Mouse (Mus musculus): ENCODE results near the gene Tbx4. TPM values are rescaled to one million over a fixed set of nuclear protein-coding genes. Genes with fewer than 3 reads are reported as not detected.

The Tbx4 gene
- polyA plus RNA-seq, 1 experiment from 2014 or later, result 0.21 TPM

GRCm38 (mm10) chr11:85910133-85910532, 23.9 kb downstream of the Tbx4 start:
- no peak overlapping the region for H3K27ac ChIP-seq (replicated peaks; ENCODE audit: low read depth, low read length)
- H3K36me3 ChIP-seq (ENCODE audit: control insufficient read depth, insufficient read depth, low read length), result no peaks in the 10 kb centered on the region
- H3K4me2 ChIP-seq (ENCODE audit: low read length), result no peak overlapping the region
- 41% methylated on average over 10 of the region's 10 CpGs for WGBS
- H3K4me3 ChIP-seq (replicated peaks; ENCODE audit: low read depth, low read length), result no peak overlapping the region
- H3K9me3 ChIP-seq (ENCODE audit: control insufficient read depth, low read length), result no peaks in the 10 kb centered on the region
- ATAC-seq (ENCODE audit: low FRiP score, low TSS enrichment) (no peak), DNase-seq (no peak)
- H3K4me1 ChIP-seq (ENCODE audit: control insufficient read depth, insufficient read depth, low read length), result no peaks in the 10 kb centered on the region
- H3K9ac ChIP-seq (replicated peaks; ENCODE audit: low read length), result no peak overlapping the region
- no peaks in the 10 kb centered on the region for H3K27me3 ChIP-seq (ENCODE audit: control insufficient read depth, insufficient read depth, low read length)

DNA sequence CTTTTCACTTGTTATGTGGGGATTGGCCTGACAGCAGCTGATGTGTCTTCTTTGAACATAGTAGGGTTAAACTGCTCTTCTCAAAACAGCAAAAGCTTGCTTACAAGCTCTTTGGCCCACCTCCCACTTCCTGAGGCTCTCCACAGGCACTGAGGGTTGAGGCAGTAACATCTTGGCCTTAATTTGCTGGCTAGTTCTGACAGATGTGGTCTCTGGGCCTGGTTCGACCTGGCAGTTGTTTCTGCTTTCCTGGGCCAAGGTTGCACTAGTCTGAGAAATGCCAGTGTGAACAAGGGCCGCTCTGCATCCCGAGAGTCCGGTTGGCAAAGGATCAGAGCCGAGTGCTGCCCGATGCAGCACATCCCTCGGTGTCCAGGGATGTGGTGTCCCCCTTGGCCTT, 27.3 kb downstream of the Tbx4 start:
- Histone ChIP-seq H3K4me3 (replicated peaks; ENCODE audit: low read depth, low read length) (no peak overlapping the region), H3K36me3 (ENCODE audit: control insufficient read depth, insufficient read depth, low read length) (no peaks in the 10 kb centered on the region), H3K4me1 (ENCODE audit: control insufficient read depth, insufficient read depth, low read length) (peaks cover 19% of the 10 kb centered on the region), H3K4me2 (ENCODE audit: low read length) (no peak overlapping the region), H3K27ac (replicated peaks; ENCODE audit: low read depth, low read length) (no peak overlapping the region), H3K9ac (replicated peaks; ENCODE audit: low read length) (no peak overlapping the region), H3K27me3 (ENCODE audit: control insufficient read depth, insufficient read depth, low read length) (no peaks in the 10 kb centered on the region), H3K9me3 (ENCODE audit: control insufficient read depth, low read length) (no peaks in the 10 kb centered on the region)
- DNase-seq (no peak), ATAC-seq (ENCODE audit: low FRiP score, low TSS enrichment) (no peak)
- WGBS, result 87% methylated on average over 7 of the region's 7 CpGs

DNA sequence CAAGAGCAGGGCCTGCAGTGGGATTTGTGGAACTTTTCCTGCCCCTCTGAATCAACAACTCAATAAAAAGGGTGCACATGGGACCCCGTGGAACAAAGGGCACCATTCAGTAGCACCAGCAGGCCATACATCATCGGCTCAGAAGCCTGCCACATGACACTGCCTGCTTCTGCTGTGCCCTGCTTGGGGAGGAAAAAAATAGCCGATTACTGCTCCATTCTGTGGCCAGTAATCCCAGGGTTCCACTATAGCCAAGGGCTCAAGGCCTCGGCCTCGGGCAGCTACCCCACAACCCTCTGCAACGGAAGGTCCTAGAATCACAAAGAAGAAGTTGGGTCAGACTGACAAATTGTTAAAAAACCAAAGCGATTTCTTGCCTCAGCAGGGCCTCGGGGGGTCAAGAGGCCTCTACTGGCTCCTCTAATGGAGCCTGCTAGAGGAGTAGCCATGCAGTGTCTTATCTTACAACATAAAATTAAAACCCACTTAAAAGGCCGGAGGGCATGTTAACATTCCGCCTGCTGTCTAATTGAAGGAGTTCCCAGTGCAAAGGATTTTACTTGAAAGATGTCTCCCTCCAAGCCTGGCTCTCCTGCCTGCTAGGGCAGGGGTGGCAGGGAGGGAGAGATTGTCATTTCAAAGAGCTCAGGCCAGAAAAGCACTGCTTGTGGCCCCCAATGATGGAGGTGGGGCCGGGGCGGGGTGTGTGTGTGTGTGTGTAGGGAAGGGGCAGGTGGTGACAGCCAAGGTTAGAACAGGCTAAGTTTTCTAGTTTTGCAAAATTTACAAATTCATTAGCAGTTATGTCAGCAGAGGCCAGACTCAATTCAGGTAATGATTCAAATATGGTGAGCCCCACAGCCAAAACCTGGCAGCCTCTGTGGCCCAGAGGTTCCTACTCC, 31.1 kb downstream of the Tbx4 start:
- DNase-seq (no peak), ATAC-seq (ENCODE audit: low FRiP score, low TSS enrichment) (no peak)
- Histone ChIP-seq H3K9me3 (ENCODE audit: control insufficient read depth, low read length) (no peaks in the 10 kb centered on the region), H3K4me1 (ENCODE audit: control insufficient read depth, insufficient read depth, low read length) (peaks cover 23% of the 10 kb centered on the region), H3K36me3 (ENCODE audit: control insufficient read depth, insufficient read depth, low read length) (no peaks in the 10 kb centered on the region), H3K4me2 (ENCODE audit: low read length) (peak overlapping the region; percentile 33), H3K4me3 (replicated peaks; ENCODE audit: low read depth, low read length) (no peak overlapping the region), H3K9ac (replicated peaks; ENCODE audit: low read length) (no peak overlapping the region), H3K27me3 (ENCODE audit: control insufficient read depth, insufficient read depth, low read length) (no peaks in the 10 kb centered on the region), H3K27ac (replicated peaks; ENCODE audit: low read depth, low read length) (no peak overlapping the region)
- 35% methylated on average over 12 of the region's 12 CpGs for WGBS

GRCm38 (mm10) chr11:85917993-85918325, 31.7 kb downstream of the Tbx4 start:
- no peak for ATAC-seq (ENCODE audit: low FRiP score, low TSS enrichment)
- no peak overlapping the region for H3K4me3 ChIP-seq (replicated peaks; ENCODE audit: low read depth, low read length)
- H3K27ac ChIP-seq (replicated peaks; ENCODE audit: low read depth, low read length), result 0 out of 2 replicates have a peak overlapping the region, but pooled peaks have one; percentile 32
- 0 out of 2 replicates have a peak overlapping the region, but pooled peaks have one; percentile 2 for H3K9ac ChIP-seq (replicated peaks; ENCODE audit: low read length)
- H3K36me3 ChIP-seq (ENCODE audit: control insufficient read depth, insufficient read depth, low read length), result no peaks in the 10 kb centered on the region
- peak; percentile 68 for DNase-seq
- H3K9me3 ChIP-seq (ENCODE audit: control insufficient read depth, low read length), result no peaks in the 10 kb centered on the region
- peak overlapping the region; percentile 33 for H3K4me2 ChIP-seq (ENCODE audit: low read length)
- 6% methylated on average over 11 of the region's 11 CpGs for WGBS
- peaks cover 23% of the 10 kb centered on the region for H3K4me1 ChIP-seq (ENCODE audit: control insufficient read depth, insufficient read depth, low read length)
- H3K27me3 ChIP-seq (ENCODE audit: control insufficient read depth, insufficient read depth, low read length), result no peaks in the 10 kb centered on the region

GRCm38 (mm10) chr11:85918388-85918940, 32.2 kb downstream of the Tbx4 start:
- Histone ChIP-seq H3K4me2 (ENCODE audit: low read length) (peak overlapping the region; percentile 33), H3K9me3 (ENCODE audit: control insufficient read depth, low read length) (no peaks in the 10 kb centered on the region), H3K4me1 (ENCODE audit: control insufficient read depth, insufficient read depth, low read length) (peaks cover 23% of the 10 kb centered on the region), H3K36me3 (ENCODE audit: control insufficient read depth, insufficient read depth, low read length) (no peaks in the 10 kb centered on the region), H3K9ac (replicated peaks; ENCODE audit: low read length) (no peak overlapping the region), H3K4me3 (replicated peaks; ENCODE audit: low read depth, low read length) (no peak overlapping the region), H3K27me3 (ENCODE audit: control insufficient read depth, insufficient read depth, low read length) (no peaks in the 10 kb centered on the region), H3K27ac (replicated peaks; ENCODE audit: low read depth, low read length) (0 out of 2 replicates have a peak overlapping the region, but pooled peaks have one; percentile 32)
- 31% methylated on average over 10 of the region's 10 CpGs for WGBS
- no peak for ATAC-seq (ENCODE audit: low FRiP score, low TSS enrichment)
- no peak for DNase-seq

- 5% methylated on average over 19 of the region's 19 CpGs for WGBS
- peak overlapping the region; percentile 13; the same call in 1 of the 2 replicates for H3K4me3 ChIP-seq (replicated peaks; ENCODE audit: low read depth, low read length)
- DNase-seq (peak; percentile 67), ATAC-seq (ENCODE audit: low FRiP score, low TSS enrichment) (no peak)
- H3K36me3 ChIP-seq (ENCODE audit: control insufficient read depth, insufficient read depth, low read length), result no peaks in the 10 kb centered on the region
- H3K4me2 ChIP-seq (ENCODE audit: low read length), result peak overlapping the region; percentile 48
- no peak overlapping the region for H3K27ac ChIP-seq (replicated peaks; ENCODE audit: low read depth, low read length)
- peaks cover 38% of the 10 kb centered on the region for H3K27me3 ChIP-seq (ENCODE audit: control insufficient read depth, insufficient read depth, low read length)
- H3K9ac ChIP-seq (replicated peaks; ENCODE audit: low read length), result no peak overlapping the region
- no peaks in the 10 kb centered on the region for H3K9me3 ChIP-seq (ENCODE audit: control insufficient read depth, low read length)
- H3K4me1 ChIP-seq (ENCODE audit: control insufficient read depth, insufficient read depth, low read length), result 0 out of 2 replicates have a peak, but pooled peaks cover 13% of the 10 kb centered on the region
Observed at GRCm38 (mm10) chr11:85925294-85925743, 39.1 kb downstream of the Tbx4 start.

- H3K27ac ChIP-seq (replicated peaks; ENCODE audit: low read depth, low read length), result no peak overlapping the region
- peaks cover 38% of the 10 kb centered on the region for H3K27me3 ChIP-seq (ENCODE audit: control insufficient read depth, insufficient read depth, low read length)
- 8% methylated on average over 16 of the region's 16 CpGs for WGBS
- H3K4me3 ChIP-seq (replicated peaks; ENCODE audit: low read depth, low read length), result no peak overlapping the region
- no peaks in the 10 kb centered on the region for H3K9me3 ChIP-seq (ENCODE audit: control insufficient read depth, low read length)
- DNase-seq (peak; percentile 34), ATAC-seq (ENCODE audit: low FRiP score, low TSS enrichment) (no peak)
- H3K4me1 ChIP-seq (ENCODE audit: control insufficient read depth, insufficient read depth, low read length), result 0 out of 2 replicates have a peak, but pooled peaks cover 13% of the 10 kb centered on the region
- peak overlapping the region; percentile 38 for H3K4me2 ChIP-seq (ENCODE audit: low read length)
- H3K9ac ChIP-seq (replicated peaks; ENCODE audit: low read length), result no peak overlapping the region
- no peaks in the 10 kb centered on the region for H3K36me3 ChIP-seq (ENCODE audit: control insufficient read depth, insufficient read depth, low read length)
Observed at GRCm38 (mm10) chr11:85926287-85926764, 40.1 kb downstream of the Tbx4 start.

GRCm38 (mm10) chr11:85928106-85928505, 41.9 kb downstream of the Tbx4 start:
- Histone ChIP-seq H3K9ac (replicated peaks; ENCODE audit: low read length) (no peak overlapping the region), H3K4me3 (replicated peaks; ENCODE audit: low read depth, low read length) (no peak overlapping the region), H3K4me2 (ENCODE audit: low read length) (no peak overlapping the region), H3K4me1 (ENCODE audit: control insufficient read depth, insufficient read depth, low read length) (0 out of 2 replicates have a peak, but pooled peaks cover 13% of the 10 kb centered on the region), H3K36me3 (ENCODE audit: control insufficient read depth, insufficient read depth, low read length) (no peaks in the 10 kb centered on the region), H3K27ac (replicated peaks; ENCODE audit: low read depth, low read length) (no peak overlapping the region), H3K27me3 (ENCODE audit: control insufficient read depth, insufficient read depth, low read length) (peaks cover 38% of the 10 kb centered on the region), H3K9me3 (ENCODE audit: control insufficient read depth, low read length) (no peaks in the 10 kb centered on the region)
- 81% methylated on average over 4 of the region's 4 CpGs for WGBS
- ATAC-seq (ENCODE audit: low FRiP score, low TSS enrichment) (no peak), DNase-seq (no peak)

All from midbrain, embryonic 14.5 days (tissue).